Mouse (Mus musculus) liver, adult 2 months (tissue): ENCODE measurements around the gene Zfp932.
"Not testable (repeated sequence)": the region's sequence is repeated elsewhere in the genome, so short reads cannot be mapped to it uniquely, and the experiment has no call there.

Experiments
- CTCF ChIP-seq: fragments of 200-500 bp; IDR thresholded peaks from 2 replicates; pipeline ENCODE4 v1.5.1; 2011; ENCODE audit warnings: low read depth, low read length, control low read depth
- POLR2A ChIP-seq: fragments of 200-500 bp; IDR thresholded peaks from 2 replicates; pipeline ENCODE4 v1.6.1; 2011; ENCODE audit warnings: low read length, control low read depth; ENCODE audit not compliant: insufficient read depth; ENCODE audit errors: extremely low read depth

GRCm38 (mm10) chr5:110023694-110024427, 27.5 kb downstream of the Zfp932 start:
- not testable (repeated sequence) for TF ChIP-seq CTCF, POLR2A
